Mouse (Mus musculus): ENCODE results near the gene Map2k4. TPM values are rescaled to one million over a fixed set of nuclear protein-coding genes. Genes with fewer than 3 reads are reported as not detected.

The Map2k4 gene
- polyA plus RNA-seq, 1 experiment, result not detected

DNA sequence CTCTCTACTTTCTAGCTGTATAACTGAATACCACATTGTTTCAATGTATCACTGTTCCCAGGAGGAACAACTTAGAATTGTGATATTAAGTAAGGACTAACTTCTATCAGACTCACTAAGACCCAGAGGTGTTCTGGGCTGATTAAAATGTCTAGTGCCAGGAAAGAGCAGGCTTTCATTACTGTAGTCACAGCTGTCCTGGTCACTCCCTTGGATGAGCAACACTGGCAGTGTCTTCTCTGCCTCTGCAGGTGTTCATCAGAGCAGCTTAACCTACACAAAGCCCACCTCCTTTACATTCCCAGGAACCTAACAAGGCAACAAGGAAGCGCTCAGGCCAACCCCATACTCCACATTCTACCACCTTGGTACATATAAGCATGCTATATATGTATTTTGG is 8.5 kb downstream of the Map2k4 start:
- no peaks in the 10 kb centered on the region for H3K4me1 ChIP-seq (ENCODE audit: control insufficient read depth, insufficient read depth, low read length)
- H3K4me3 ChIP-seq (ENCODE audit: insufficient read depth, low read depth, low read length), result no peak overlapping the region
- WGBS, result 96% methylated on average over 1 of the region's 1 CpGs
- H3K27ac ChIP-seq (ENCODE audit: insufficient read depth, low read depth, low read length), result no peak overlapping the region
- TF ChIP-seq CTCF (IDR thresholded peaks at IDR 0.05; ENCODE audit: insufficient read depth, low read depth, low read length) (no peak), POLR2A (IDR thresholded peaks at IDR 0.05; ENCODE audit: insufficient read depth, low read depth, low read length) (no peak)

DNA sequence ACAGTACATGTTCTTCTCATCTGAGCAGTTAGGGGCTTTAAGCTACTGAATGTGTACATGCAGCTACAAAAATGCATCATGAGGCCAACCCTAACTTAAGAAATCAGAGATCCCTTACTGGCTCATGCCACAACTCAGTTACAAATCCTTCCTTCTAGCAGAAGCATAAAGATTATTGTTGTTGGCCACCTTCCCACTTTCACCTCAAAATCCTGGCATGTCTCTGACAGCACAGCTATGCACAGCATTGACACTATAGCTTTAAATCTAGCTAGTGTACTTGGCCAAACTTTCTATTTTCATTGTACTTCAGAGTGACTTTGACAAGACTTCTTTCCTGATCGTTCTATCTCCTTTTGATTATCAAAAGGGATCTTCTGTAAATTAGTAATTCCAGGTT is 9.0 kb downstream of the Map2k4 start:
- Histone ChIP-seq H3K4me3 (ENCODE audit: insufficient read depth, low read depth, low read length) (no peak overlapping the region), H3K27ac (ENCODE audit: insufficient read depth, low read depth, low read length) (no peak overlapping the region), H3K4me1 (ENCODE audit: control insufficient read depth, insufficient read depth, low read length) (no peaks in the 10 kb centered on the region)
- 91% methylated on average over 1 of the region's 1 CpGs for WGBS
- TF ChIP-seq POLR2A (IDR thresholded peaks at IDR 0.05; ENCODE audit: insufficient read depth, low read depth, low read length), result no peak
- TF ChIP-seq CTCF (IDR thresholded peaks at IDR 0.05; ENCODE audit: insufficient read depth, low read depth, low read length), result no peak

GRCm38 (mm10) chr11:65777810-65778209 is 10.3 kb downstream of the Map2k4 start:
- WGBS, result 73% methylated on average over 5 of the region's 5 CpGs
- peaks cover 3% of the 10 kb centered on the region; the same call in 1 of the 2 replicates for H3K4me1 ChIP-seq (ENCODE audit: control insufficient read depth, insufficient read depth, low read length)
- no peak overlapping the region for H3K27ac ChIP-seq (ENCODE audit: insufficient read depth, low read depth, low read length)
- H3K4me3 ChIP-seq (ENCODE audit: insufficient read depth, low read depth, low read length), result no peak overlapping the region
- TF ChIP-seq POLR2A (IDR thresholded peaks at IDR 0.05; ENCODE audit: insufficient read depth, low read depth, low read length), result no peak
- TF ChIP-seq CTCF (IDR thresholded peaks at IDR 0.05; ENCODE audit: insufficient read depth, low read depth, low read length), result no peak

DNA sequence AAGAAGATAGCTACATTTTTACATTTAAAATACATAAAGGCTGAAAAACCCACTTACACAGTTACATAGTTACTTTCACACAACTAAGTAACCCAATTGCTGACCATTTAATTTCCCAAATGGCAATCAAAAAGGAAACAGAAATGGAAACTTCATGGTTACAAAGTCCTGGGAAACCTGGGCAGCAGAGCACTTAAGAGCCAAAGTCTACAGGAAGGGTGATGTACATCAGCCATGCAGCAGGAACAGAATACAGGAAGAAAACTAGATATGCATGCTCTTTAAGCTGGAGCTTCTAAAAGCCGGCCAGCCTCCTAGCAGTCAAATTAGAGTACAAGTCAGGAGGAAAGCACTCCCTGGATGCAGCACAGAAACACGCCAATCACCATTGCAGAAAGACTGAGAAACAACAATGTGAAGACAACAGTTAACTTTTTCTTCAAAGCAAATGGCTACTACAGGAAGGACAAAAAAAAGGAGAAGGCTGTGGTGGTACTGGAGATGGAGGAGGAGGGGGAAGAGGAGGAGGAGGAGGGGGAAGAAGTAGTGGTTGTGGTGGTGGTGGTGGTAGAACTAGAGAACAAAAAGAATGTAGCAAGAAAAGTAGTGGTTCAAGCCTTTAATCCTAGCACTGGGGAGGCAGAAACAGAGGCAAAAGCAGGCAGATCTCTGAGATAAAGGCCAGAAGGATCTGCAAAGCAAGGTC is 11.0 kb downstream of the Map2k4 start:
- WGBS, result 63% methylated on average over 2 of the region's 2 CpGs
- H3K4me1 ChIP-seq (ENCODE audit: control insufficient read depth, insufficient read depth, low read length), result peaks cover 3% of the 10 kb centered on the region; the same call in 1 of the 2 replicates
- H3K4me3 ChIP-seq (ENCODE audit: insufficient read depth, low read depth, low read length), result no peak overlapping the region
- TF ChIP-seq POLR2A (IDR thresholded peaks at IDR 0.05; ENCODE audit: insufficient read depth, low read depth, low read length) (no peak), CTCF (IDR thresholded peaks at IDR 0.05; ENCODE audit: insufficient read depth, low read depth, low read length) (no peak)
- no peak overlapping the region for H3K27ac ChIP-seq (ENCODE audit: insufficient read depth, low read depth, low read length)

DNA sequence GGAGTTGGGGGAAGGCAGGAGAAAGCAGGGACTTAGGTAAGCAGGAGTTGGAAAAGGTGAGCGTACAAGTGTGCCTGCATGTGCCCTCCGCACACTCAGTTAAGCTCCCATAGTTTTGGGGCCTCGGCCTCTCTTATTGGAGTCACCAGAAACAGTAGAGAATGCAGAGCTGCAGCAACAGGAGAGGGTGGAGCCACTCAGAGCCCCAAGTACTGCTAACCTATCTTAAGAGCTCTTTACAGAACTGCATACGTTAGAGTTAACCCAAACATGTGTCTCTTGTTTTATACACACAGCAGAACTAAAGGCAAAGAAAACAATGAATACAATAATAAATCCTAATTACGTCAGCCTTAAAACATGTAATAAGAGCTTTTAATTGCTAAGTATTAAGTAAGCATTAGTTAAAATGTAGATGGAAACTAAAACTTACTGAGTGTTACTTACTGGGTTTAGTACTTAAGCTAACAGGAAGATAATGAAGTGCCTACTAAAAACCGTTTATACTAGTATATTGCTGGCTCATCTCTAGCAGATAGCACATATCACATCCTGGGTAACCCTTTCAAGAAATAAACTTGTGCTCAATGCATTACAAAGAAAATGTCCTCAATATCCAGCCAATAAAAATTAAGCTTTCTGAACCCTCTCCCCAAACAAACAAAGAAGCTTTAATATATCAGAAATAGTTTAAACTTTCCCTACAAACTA is 14.0 kb downstream of the Map2k4 start:
- H3K4me1 ChIP-seq (ENCODE audit: control insufficient read depth, insufficient read depth, low read length), result peaks cover 3% of the 10 kb centered on the region; the same call in 1 of the 2 replicates
- no peak overlapping the region for H3K27ac ChIP-seq (ENCODE audit: insufficient read depth, low read depth, low read length)
- no peak overlapping the region for H3K4me3 ChIP-seq (ENCODE audit: insufficient read depth, low read depth, low read length)
- WGBS, result 52% methylated on average over 6 of the region's 6 CpGs
- TF ChIP-seq POLR2A (IDR thresholded peaks at IDR 0.05; ENCODE audit: insufficient read depth, low read depth, low read length) (no peak), CTCF (IDR thresholded peaks at IDR 0.05; ENCODE audit: insufficient read depth, low read depth, low read length) (no peak)

DNA sequence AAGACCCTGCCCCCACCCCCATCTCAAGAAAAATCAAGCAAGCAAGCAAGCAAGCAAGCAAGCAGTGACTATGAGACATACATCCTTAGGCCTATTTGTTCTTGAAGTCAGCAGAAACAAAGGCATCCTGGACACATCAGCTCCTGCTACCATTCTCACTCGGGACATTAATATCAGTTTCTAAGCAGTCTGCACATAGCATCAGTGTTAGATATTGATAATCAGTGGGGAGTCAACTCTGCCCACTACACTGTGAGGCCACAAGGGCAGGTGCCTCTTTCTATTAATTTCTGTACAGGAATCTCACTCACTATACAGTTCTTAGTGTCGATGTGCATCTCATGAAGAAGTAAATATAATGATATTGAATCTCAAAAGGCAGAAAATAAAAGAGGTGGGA is 14.6 kb downstream of the Map2k4 start:
- no peak overlapping the region for H3K27ac ChIP-seq (ENCODE audit: insufficient read depth, low read depth, low read length)
- TF ChIP-seq CTCF (IDR thresholded peaks at IDR 0.05; ENCODE audit: insufficient read depth, low read depth, low read length) (no peak), POLR2A (IDR thresholded peaks at IDR 0.05; ENCODE audit: insufficient read depth, low read depth, low read length) (no peak)
- 86% methylated on average over 2 of the region's 2 CpGs for WGBS
- peaks cover 3% of the 10 kb centered on the region; the same call in 1 of the 2 replicates for H3K4me1 ChIP-seq (ENCODE audit: control insufficient read depth, insufficient read depth, low read length)
- no peak overlapping the region for H3K4me3 ChIP-seq (ENCODE audit: insufficient read depth, low read depth, low read length)

- 97% methylated on average over 1 of the region's 1 CpGs for WGBS
- no peak overlapping the region for H3K27ac ChIP-seq (ENCODE audit: insufficient read depth, low read depth, low read length)
- TF ChIP-seq POLR2A (IDR thresholded peaks at IDR 0.05; ENCODE audit: insufficient read depth, low read depth, low read length) (no peak), CTCF (IDR thresholded peaks at IDR 0.05; ENCODE audit: insufficient read depth, low read depth, low read length) (no peak)
- H3K4me1 ChIP-seq (ENCODE audit: control insufficient read depth, insufficient read depth, low read length), result peaks cover 3% of the 10 kb centered on the region; the same call in 1 of the 2 replicates
- H3K4me3 ChIP-seq (ENCODE audit: insufficient read depth, low read depth, low read length), result no peak overlapping the region
Observed at GRCm38 (mm10) chr11:65771546-65771945, 16.6 kb downstream of the Map2k4 start.

GRCm38 (mm10) chr11:65769990-65770389 is 18.1 kb downstream of the Map2k4 start:
- no peak for TF ChIP-seq POLR2A (IDR thresholded peaks at IDR 0.05; ENCODE audit: insufficient read depth, low read depth, low read length)
- no peak for TF ChIP-seq CTCF (IDR thresholded peaks at IDR 0.05; ENCODE audit: insufficient read depth, low read depth, low read length)
- H3K4me3 ChIP-seq (ENCODE audit: insufficient read depth, low read depth, low read length), result no peak overlapping the region
- no peak overlapping the region for H3K27ac ChIP-seq (ENCODE audit: insufficient read depth, low read depth, low read length)
- WGBS, result 88% methylated on average over 5 of the region's 5 CpGs
- peaks cover 3% of the 10 kb centered on the region; the same call in 1 of the 2 replicates for H3K4me1 ChIP-seq (ENCODE audit: control insufficient read depth, insufficient read depth, low read length)

GRCm38 (mm10) chr11:65768445-65768844 is 19.7 kb downstream of the Map2k4 start:
- Histone ChIP-seq H3K4me3 (ENCODE audit: insufficient read depth, low read depth, low read length) (no peak overlapping the region), H3K27ac (ENCODE audit: insufficient read depth, low read depth, low read length) (no peak overlapping the region), H3K4me1 (ENCODE audit: control insufficient read depth, insufficient read depth, low read length) (peaks cover 4% of the 10 kb centered on the region)
- TF ChIP-seq POLR2A (IDR thresholded peaks at IDR 0.05; ENCODE audit: insufficient read depth, low read depth, low read length) (no peak), CTCF (IDR thresholded peaks at IDR 0.05; ENCODE audit: insufficient read depth, low read depth, low read length) (no peak)
